Mouse (Mus musculus) G1E (cell line): ENCODE data around the gene Neurl2.

Experiments used
- CTCF ChIP-seq: IDR thresholded peaks from 2 replicates; pipeline ENCODE4 v1.5.1; 2012; ENCODE audit warnings: low read depth, low read length, inconsistent platforms, mixed read lengths
- GATA1 ChIP-seq: IDR thresholded peaks from 2 replicates; pipeline ENCODE4 v1.6.1; 2012; ENCODE audit warnings: borderline replicate concordance, low read length, inconsistent platforms, mixed read lengths
- POLR2AphosphoS5 ChIP-seq: IDR thresholded peaks from 2 replicates; pipeline ENCODE4 v1.6.1; 2012; ENCODE audit warnings: low read depth, low read length, inconsistent platforms; ENCODE audit not compliant: insufficient replicate concordance

DNA sequence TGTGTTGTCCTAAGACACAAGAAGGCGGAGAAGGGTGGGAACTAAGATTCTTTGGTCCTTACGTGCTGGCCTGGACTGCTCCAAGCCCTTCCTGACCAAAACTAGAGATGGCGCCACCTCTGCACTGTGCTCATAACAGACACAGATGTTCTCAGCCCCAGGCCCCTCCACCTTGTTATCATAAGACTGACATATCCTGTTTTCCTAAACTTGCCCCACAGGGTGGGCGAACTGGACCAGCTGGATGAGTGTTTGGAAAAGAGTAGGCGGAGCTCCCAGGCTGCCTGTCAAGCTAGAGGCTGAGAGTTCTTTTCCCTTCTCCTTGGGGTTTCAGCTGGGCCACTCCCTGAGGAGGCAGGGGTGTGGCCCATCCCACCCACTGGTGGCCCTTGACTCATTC, 15.6 kb downstream of the Neurl2 start:
- TF ChIP-seq CTCF (no peak), POLR2AphosphoS5 (no peak), GATA1 (no peak)
